Comparison of ENCODE assay signal across 23 mouse cellular contexts in the genomic region with DNA sequence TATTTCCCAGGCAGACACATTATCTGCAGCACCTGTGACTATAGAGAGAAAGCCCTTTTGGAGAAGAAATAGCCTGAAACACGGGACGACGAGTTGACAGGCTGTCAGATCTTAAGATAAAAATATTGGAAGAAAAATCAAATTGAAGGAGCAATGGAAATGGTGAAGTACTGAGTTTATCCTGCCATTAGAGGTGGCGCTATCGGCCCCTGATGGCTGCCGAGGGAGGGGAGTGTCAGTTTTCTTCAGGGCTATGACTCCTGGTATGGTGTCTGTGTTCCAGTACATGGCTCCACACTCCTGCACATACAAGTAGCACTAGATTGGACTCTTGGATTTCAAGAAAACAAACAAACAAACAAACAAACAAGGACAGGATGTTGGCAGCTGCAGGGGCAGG.
DNase-seq lines count a peak whose midpoint lies in the region; ATAC-seq and TF ChIP-seq lines count a peak whose summit lies in the region.
"Had no signal": no experiment of that assay in that cellular context is flagged by ENCODE, and none has a peak within 500 bp of the region (broad histone marks: within the 10 kb centered on the region; RNA-seq: fewer than 3 reads in every experiment).

No protein-coding gene starts in this region.

- peak; percentile 36 for TF ChIP-seq CTCF in kidney, postnatal 0 days (IDR thresholded peaks at IDR 0.05; ENCODE audit: low read depth)
- 0 out of 2 replicates have a peak, but pooled peaks have one; percentile 5 for TF ChIP-seq CTCF in lung, postnatal 0 days (IDR thresholded peaks at IDR 0.05)
- TF ChIP-seq CTCF in MEL (IDR thresholded peaks at IDR 0.05 in 2 of 3, conservative IDR thresholded peaks at IDR 0.05 in 1 of 3; ENCODE audit: control insufficient read depth in 1 of 3, insufficient read depth in 1 of 3, low read depth in 2 of 3, low read length in 3 of 3, poor library complexity in 1 of 3, severe bottlenecking in 1 of 3): peak; percentile 48 to 61 (median 61)
- peak; percentile 21; the same call in 1 of the 2 replicates for TF ChIP-seq CTCF in stomach, postnatal 0 days (IDR thresholded peaks at IDR 0.05; ENCODE audit: low read depth)

- H3K36me3 ChIP-seq in kidney, postnatal 0 days (ENCODE audit: insufficient read depth, low read length): no peaks in the 10 kb centered on the region
- H3K36me3 ChIP-seq in kidney, embryonic 14.5 days (ENCODE audit: control insufficient read depth, insufficient read depth, low read length): no peaks in the 10 kb centered on the region
- no peaks in the 10 kb centered on the region for H3K36me3 ChIP-seq in lung, postnatal 0 days (ENCODE audit: insufficient read depth, low read length)
- H3K36me3 ChIP-seq in MEL (ENCODE audit: control insufficient read depth in 1 of 2, insufficient read depth in 2 of 2, low read length in 2 of 2): no peaks in the 10 kb centered on the region
- no peaks in the 10 kb centered on the region for H3K36me3 ChIP-seq in stomach, postnatal 0 days (ENCODE audit: control insufficient read depth, insufficient read depth, low read length)
- H3K36me3 ChIP-seq: embryonic facial prominence, embryonic 13.5 days; heart, embryonic 15.5 days; hindbrain, embryonic 13.5 days; kidney, embryonic 15.5 days; limb, embryonic 13.5 days; liver, embryonic 15.5 days; midbrain, embryonic 10.5 days had no signal

- no peak for DNase-seq in kidney, postnatal 0 days (ENCODE audit: low spot score)
- no peak for DNase-seq in lung, postnatal 0 days (ENCODE audit: low spot score)
- no peak for DNase-seq in lung, postnatal 4 days
- DNase-seq in MEL (ENCODE audit: low read depth, low spot score): peak; percentile 45
- no peak for DNase-seq in stomach, postnatal 0 days (ENCODE audit: low spot score)
- DNase-seq in right cerebral cortex, adult 18-20 months: no peak
- DNase-seq: adrenal gland, postnatal 10 days; cerebellum, adult 8-10 months; cerebellum, postnatal 36 days; embryo, embryonic 11 days; gastrocnemius, postnatal 36 days; heart, postnatal 36 days; right cerebral cortex, postnatal 14 days had no signal

- peak; percentile 21 for TF ChIP-seq RAD21 in MEL (IDR thresholded peaks at IDR 0.05; ENCODE audit: low read depth, low read length)

- TF ChIP-seq POLR2A in MEL (IDR thresholded peaks at IDR 0.05; ENCODE audit: control insufficient read depth in 1 of 2, insufficient read depth in 1 of 2, low read depth in 1 of 2, low read length in 2 of 2, poor library complexity in 1 of 2): no peak

- H3K27me3 ChIP-seq in kidney, postnatal 0 days (ENCODE audit: insufficient read depth, low read length): no peaks in the 10 kb centered on the region
- H3K27me3 ChIP-seq in kidney, embryonic 14.5 days (ENCODE audit: control insufficient read depth, insufficient read depth, low read length): no peaks in the 10 kb centered on the region
- H3K27me3 ChIP-seq in lung, postnatal 0 days (replicated peaks; ENCODE audit: insufficient read depth, low read length): no peaks in the 10 kb centered on the region
- peaks cover 0 to 4% of the 10 kb centered on the region in 2 experiments; a peak in 1 of 4 replicates for H3K27me3 ChIP-seq in MEL (ENCODE audit: control insufficient read depth in 1 of 2, insufficient read depth in 2 of 2, low read length in 2 of 2)
- H3K27me3 ChIP-seq in stomach, postnatal 0 days (ENCODE audit: control insufficient read depth, insufficient read depth, low read length): no peaks in the 10 kb centered on the region
- H3K27me3 ChIP-seq: embryonic facial prominence, embryonic 13.5 days; heart, embryonic 15.5 days; hindbrain, embryonic 13.5 days; kidney, embryonic 15.5 days; limb, embryonic 13.5 days; liver, embryonic 15.5 days had no signal

- H3K27ac ChIP-seq in kidney, postnatal 0 days: no peak overlapping the region
- no peak overlapping the region for H3K27ac ChIP-seq in kidney, embryonic 14.5 days (ENCODE audit: low read depth, low read length)
- H3K27ac ChIP-seq in lung, postnatal 0 days (ENCODE audit: low read length): no peak overlapping the region
- no peak overlapping the region for H3K27ac ChIP-seq in MEL (ENCODE audit: control insufficient read depth, low read depth, low read length)
- no peak overlapping the region for H3K27ac ChIP-seq in stomach, postnatal 0 days (replicated peaks)
- H3K27ac ChIP-seq: embryonic facial prominence, embryonic 13.5 days; heart, embryonic 15.5 days; hindbrain, embryonic 13.5 days; kidney, embryonic 15.5 days; limb, embryonic 13.5 days; liver, embryonic 15.5 days; midbrain, embryonic 10.5 days had no signal

- no peak for ATAC-seq in kidney, postnatal 0 days (replicated peaks; ENCODE audit: low FRiP score, low read depth)
- ATAC-seq in kidney, embryonic 14.5 days (ENCODE audit: low FRiP score, low TSS enrichment): no peak
- no peak for ATAC-seq in lung, postnatal 0 days
- ATAC-seq in stomach, postnatal 0 days (ENCODE audit: low FRiP score, low TSS enrichment): no peak
- ATAC-seq: forebrain, embryonic 16.5 days had no signal

- no peaks in the 10 kb centered on the region for H3K9me3 ChIP-seq in kidney, postnatal 0 days (replicated peaks; ENCODE audit: low read length)
- no peaks in the 10 kb centered on the region for H3K9me3 ChIP-seq in kidney, embryonic 14.5 days (ENCODE audit: control insufficient read depth, low read length)
- H3K9me3 ChIP-seq in lung, postnatal 0 days (ENCODE audit: low read length): no peaks in the 10 kb centered on the region
- no peaks in the 10 kb centered on the region for H3K9me3 ChIP-seq in MEL (replicated peaks; ENCODE audit: insufficient read depth, low read length)
- H3K9me3 ChIP-seq in stomach, postnatal 0 days (ENCODE audit: control insufficient read depth, low read length): no peaks in the 10 kb centered on the region
- H3K9me3 ChIP-seq: embryonic facial prominence, embryonic 13.5 days; heart, embryonic 15.5 days; hindbrain, embryonic 13.5 days; kidney, embryonic 15.5 days; limb, embryonic 13.5 days; liver, embryonic 15.5 days; midbrain, embryonic 10.5 days had no signal

- H3K79me2 ChIP-seq in MEL (ENCODE audit: control insufficient read depth, insufficient read depth, low read length, poor library complexity): no peaks in the 10 kb centered on the region

- H3K4me2 ChIP-seq in kidney, postnatal 0 days (ENCODE audit: low read length): no peak overlapping the region
- H3K4me2 ChIP-seq in kidney, embryonic 14.5 days (replicated peaks; ENCODE audit: low read depth, low read length): no peak overlapping the region
- no peak overlapping the region for H3K4me2 ChIP-seq in lung, postnatal 0 days (replicated peaks; ENCODE audit: low read depth, low read length)
- H3K4me2 ChIP-seq in stomach, postnatal 0 days (replicated peaks; ENCODE audit: low read depth): no peak overlapping the region
- H3K4me2 ChIP-seq: embryonic facial prominence, embryonic 13.5 days; heart, embryonic 15.5 days; hindbrain, embryonic 13.5 days; kidney, embryonic 15.5 days; limb, embryonic 13.5 days; liver, embryonic 15.5 days had no signal

- no peak for TF ChIP-seq EP300 in lung, postnatal 0 days (IDR thresholded peaks at IDR 0.05)
- TF ChIP-seq EP300 in MEL (IDR thresholded peaks at IDR 0.05; ENCODE audit: low read depth in 1 of 2, low read length in 2 of 2): no peak
- TF ChIP-seq EP300 in stomach, postnatal 0 days (optimal IDR thresholded peaks at IDR 0.05): no peak

- no peak overlapping the region for H3K9ac ChIP-seq in kidney, postnatal 0 days (ENCODE audit: low read depth, low read length)
- H3K9ac ChIP-seq in kidney, embryonic 14.5 days (ENCODE audit: low read depth, low read length): no peak overlapping the region
- no peak overlapping the region for H3K9ac ChIP-seq in lung, postnatal 0 days (replicated peaks; ENCODE audit: low read depth)
- H3K9ac ChIP-seq in MEL (ENCODE audit: control insufficient read depth, low read depth, low read length, poor library complexity, severe bottlenecking): no peak overlapping the region
- H3K9ac ChIP-seq in stomach, postnatal 0 days (ENCODE audit: low read length): no peak overlapping the region
- H3K9ac ChIP-seq: embryonic facial prominence, embryonic 13.5 days; heart, embryonic 15.5 days; hindbrain, embryonic 13.5 days; kidney, embryonic 15.5 days; limb, embryonic 13.5 days; liver, embryonic 15.5 days had no signal

- no peaks in the 10 kb centered on the region for H3K4me1 ChIP-seq in kidney, postnatal 0 days (replicated peaks; ENCODE audit: insufficient read depth, low read length)
- no peaks in the 10 kb centered on the region for H3K4me1 ChIP-seq in kidney, embryonic 14.5 days (ENCODE audit: control insufficient read depth, insufficient read depth, low read length)
- no peaks in the 10 kb centered on the region for H3K4me1 ChIP-seq in lung, postnatal 0 days (ENCODE audit: insufficient read depth, low read depth, low read length)
- no peaks in the 10 kb centered on the region for H3K4me1 ChIP-seq in MEL (ENCODE audit: control insufficient read depth in 1 of 2, insufficient read depth in 2 of 2, low read length in 2 of 2)
- H3K4me1 ChIP-seq in stomach, postnatal 0 days (replicated peaks; ENCODE audit: control insufficient read depth, insufficient read depth): no peaks in the 10 kb centered on the region
- H3K4me1 ChIP-seq: embryonic facial prominence, embryonic 13.5 days; heart, embryonic 15.5 days; hindbrain, embryonic 13.5 days; kidney, embryonic 15.5 days; limb, embryonic 13.5 days; liver, embryonic 15.5 days; midbrain, embryonic 10.5 days had no signal

- no peak overlapping the region for H3K4me3 ChIP-seq in kidney, postnatal 0 days (replicated peaks; ENCODE audit: low read depth, low read length)
- no peak overlapping the region for H3K4me3 ChIP-seq in kidney, embryonic 14.5 days (ENCODE audit: low read length)
- H3K4me3 ChIP-seq in lung, postnatal 0 days (ENCODE audit: low read depth, low read length): no peak overlapping the region
- peak overlapping the region in 1 of 2 experiments; percentile 31; a peak in 1 of 4 replicates for H3K4me3 ChIP-seq in MEL (ENCODE audit: control insufficient read depth in 1 of 2, insufficient read depth in 1 of 2, low read depth in 2 of 2, low read length in 2 of 2)
- H3K4me3 ChIP-seq in stomach, postnatal 0 days (ENCODE audit: low read depth, low read length): no peak overlapping the region
- H3K4me3 ChIP-seq: embryonic facial prominence, embryonic 13.5 days; erythroblast, embryonic 14.5 days; heart, embryonic 15.5 days; hindbrain, embryonic 13.5 days; kidney, embryonic 15.5 days; limb, embryonic 13.5 days; liver, embryonic 15.5 days; midbrain, embryonic 10.5 days had no signal

- WGBS in kidney, postnatal 0 days: 66% methylated on average over 6 of the region's 6 CpGs
- WGBS in kidney, embryonic 14.5 days: 72% methylated on average over 6 of the region's 6 CpGs
- WGBS in lung, postnatal 0 days: 69% methylated on average over 6 of the region's 6 CpGs
- WGBS in stomach, postnatal 0 days: 66% methylated on average over 6 of the region's 6 CpGs

TF ChIP-seq in MEL, 35 proteins besides CTCF, POLR2A, EP300 and RAD21:
- TF ChIP-seq JUND (IDR thresholded peaks at IDR 0.05; ENCODE audit: low read depth, low read length) (no peak), CHD2 (IDR thresholded peaks at IDR 0.05; ENCODE audit: low read length) (no peak), GABPA (IDR thresholded peaks at IDR 0.05; ENCODE audit: low read depth, low read length) (no peak)
TF ChIP-seq in MEL: peak in this region for 0.

Comparison
In these comparisons a context has a peak if more than half of its experiments do, and no peak if none do; other contexts are left out.
1. CTCF ChIP-seq: peak in every context shown above with its lines; median percentile 61 in MEL; 36 in kidney, postnatal 0 days; 21 in stomach, postnatal 0 days; 5 in lung, postnatal 0 days.